Mouse (Mus musculus): ENCODE results near the gene Kctd21. TPM values are rescaled to one million over a fixed set of nuclear protein-coding genes. Genes with fewer than 3 reads are reported as not detected.
A peak's percentile ranks its signal among the peaks of the same experiment; 100 is the strongest.

The Kctd21 gene
- polyA plus RNA-seq, 1 experiment from 2014 or later: 4.4 TPM

DNA sequence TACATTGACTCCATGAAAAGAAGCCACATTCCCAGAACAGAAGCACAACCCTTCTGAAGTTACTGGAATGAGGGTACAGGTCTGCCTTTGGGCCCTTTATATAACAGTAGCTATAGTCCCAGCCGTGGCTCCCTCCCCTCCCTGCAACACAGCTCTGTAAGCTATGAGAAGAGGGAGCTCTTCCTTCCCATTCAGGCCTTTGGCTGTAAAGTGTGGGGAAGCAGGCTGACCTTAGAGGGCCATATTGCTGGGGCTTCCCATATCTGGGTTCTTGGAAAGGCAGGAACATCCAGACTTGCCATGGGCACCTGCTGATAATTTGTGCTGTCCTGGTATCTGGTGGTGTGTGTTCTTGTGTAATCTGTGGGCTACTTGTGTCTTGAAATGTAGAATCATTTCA lies 24.6 kb upstream of the Kctd21 start:
- no peaks in the 10 kb centered on the region for H3K27me3 ChIP-seq (ENCODE audit: low read depth, poor library complexity, severe bottlenecking)
- peak; percentile 4 for DNase-seq (ENCODE audit: low spot score)

GRCm38 (mm10) chr7:97309461-97310340 lies 22.4 kb upstream of the Kctd21 start:
- no peak for DNase-seq (ENCODE audit: low spot score)

More for the DNA sequence above, 24.6 kb upstream of the Kctd21 start:
- Histone ChIP-seq H3K27ac (replicated peaks) (no peak overlapping the region), H3K9me3 (replicated peaks) (no peaks in the 10 kb centered on the region), H3K4me3 (no peak overlapping the region), H3K4me1 (no peaks in the 10 kb centered on the region), H3K36me3 (peaks cover 86% of the 10 kb centered on the region)
- 83% methylated on average over 1 of the region's 1 CpGs for WGBS

GRCm38 (mm10) chr7:97310341-97310635 lies 21.8 kb upstream of the Kctd21 start:
- no peaks in the 10 kb centered on the region for H3K9me3 ChIP-seq (replicated peaks)
- DNase-seq (ENCODE audit: low spot score): no peak
- no peaks in the 10 kb centered on the region for H3K4me1 ChIP-seq
- no peaks in the 10 kb centered on the region for H3K27me3 ChIP-seq (ENCODE audit: low read depth, poor library complexity, severe bottlenecking)
- no peak overlapping the region for H3K27ac ChIP-seq (replicated peaks)
- 90% methylated on average over 3 of the region's 3 CpGs for WGBS
- no peak overlapping the region for H3K4me3 ChIP-seq
- H3K36me3 ChIP-seq: peaks cover 69% of the 10 kb centered on the region

More at GRCm38 (mm10) chr7:97309461-97310340, 22.4 kb upstream of the Kctd21 start:
- H3K4me3 ChIP-seq: no peak overlapping the region
- no peak overlapping the region for H3K27ac ChIP-seq (replicated peaks)
- H3K4me1 ChIP-seq: no peaks in the 10 kb centered on the region
- H3K36me3 ChIP-seq: peaks cover 75% of the 10 kb centered on the region
- no peaks in the 10 kb centered on the region for H3K9me3 ChIP-seq (replicated peaks)
- 86% methylated on average over 4 of the region's 4 CpGs for WGBS
- no peaks in the 10 kb centered on the region for H3K27me3 ChIP-seq (ENCODE audit: low read depth, poor library complexity, severe bottlenecking)

DNA sequence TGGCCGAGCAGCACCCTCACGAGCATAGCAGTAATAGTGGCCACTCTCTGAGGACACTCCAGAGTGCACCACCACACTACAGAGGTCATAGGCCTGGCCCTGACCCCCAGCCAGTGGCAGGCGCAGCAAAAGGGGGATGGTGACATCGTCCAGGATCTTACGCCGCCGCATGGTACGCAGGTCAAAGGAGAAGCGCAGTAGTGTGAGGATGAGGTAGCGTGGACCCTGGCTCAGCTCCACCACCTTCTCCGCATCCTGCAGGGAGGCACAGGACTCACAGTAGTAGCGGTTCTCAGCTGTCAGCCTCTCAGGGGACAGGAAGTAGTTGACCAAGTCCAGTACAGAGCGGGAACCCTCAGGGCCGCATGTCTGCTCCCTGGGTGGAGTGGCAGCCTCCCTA lies 20.5 kb upstream of the Kctd21 start:
- DNase-seq (ENCODE audit: low spot score): no peak
- peaks cover 60% of the 10 kb centered on the region for H3K36me3 ChIP-seq

GRCm38 (mm10) chr7:97312196-97312595 lies 19.9 kb upstream of the Kctd21 start:
- H3K27ac ChIP-seq (replicated peaks): no peak overlapping the region
- DNase-seq (ENCODE audit: low spot score): no peak
- H3K9me3 ChIP-seq (replicated peaks): no peaks in the 10 kb centered on the region
- H3K4me3 ChIP-seq: no peak overlapping the region
- peaks cover 58% of the 10 kb centered on the region for H3K36me3 ChIP-seq
- no peaks in the 10 kb centered on the region for H3K4me1 ChIP-seq
- WGBS: 89% methylated on average over 17 of the region's 17 CpGs
- H3K27me3 ChIP-seq (ENCODE audit: low read depth, poor library complexity, severe bottlenecking): no peaks in the 10 kb centered on the region

More for the DNA sequence above, 20.5 kb upstream of the Kctd21 start:
- H3K27me3 ChIP-seq (ENCODE audit: low read depth, poor library complexity, severe bottlenecking): no peaks in the 10 kb centered on the region
- no peak overlapping the region for H3K27ac ChIP-seq (replicated peaks)
- 90% methylated on average over 14 of the region's 14 CpGs for WGBS
- no peak overlapping the region for H3K4me3 ChIP-seq
- H3K4me1 ChIP-seq: no peaks in the 10 kb centered on the region
- H3K9me3 ChIP-seq (replicated peaks): no peaks in the 10 kb centered on the region

DNA sequence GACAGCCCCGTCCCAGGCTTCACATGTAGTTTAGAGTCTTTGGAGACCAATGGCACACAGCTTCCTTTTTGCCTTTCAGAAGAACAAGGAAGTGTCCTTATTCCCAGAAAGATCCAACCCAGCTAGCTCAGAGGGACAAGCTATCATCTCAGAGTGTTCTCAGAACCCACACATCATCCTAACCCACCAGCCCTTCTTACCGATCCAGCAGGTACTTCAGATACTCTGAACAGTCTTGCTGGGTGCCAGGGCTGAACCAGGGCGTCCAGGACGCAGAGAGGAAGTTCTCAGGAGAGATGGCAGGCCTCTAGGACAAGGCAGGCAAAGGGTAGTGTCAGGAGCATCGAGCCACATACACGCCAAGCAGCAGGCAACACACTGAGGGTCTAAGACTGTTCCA lies 19.3 kb upstream of the Kctd21 start:
- H3K9me3 ChIP-seq (replicated peaks): no peaks in the 10 kb centered on the region
- H3K36me3 ChIP-seq: peaks cover 60% of the 10 kb centered on the region
- 88% methylated on average over 6 of the region's 6 CpGs for WGBS
- H3K27me3 ChIP-seq (ENCODE audit: low read depth, poor library complexity, severe bottlenecking): no peaks in the 10 kb centered on the region
- H3K4me1 ChIP-seq: no peaks in the 10 kb centered on the region
- no peak for DNase-seq (ENCODE audit: low spot score)
- H3K4me3 ChIP-seq: no peak overlapping the region
- no peak overlapping the region for H3K27ac ChIP-seq (replicated peaks)

DNA sequence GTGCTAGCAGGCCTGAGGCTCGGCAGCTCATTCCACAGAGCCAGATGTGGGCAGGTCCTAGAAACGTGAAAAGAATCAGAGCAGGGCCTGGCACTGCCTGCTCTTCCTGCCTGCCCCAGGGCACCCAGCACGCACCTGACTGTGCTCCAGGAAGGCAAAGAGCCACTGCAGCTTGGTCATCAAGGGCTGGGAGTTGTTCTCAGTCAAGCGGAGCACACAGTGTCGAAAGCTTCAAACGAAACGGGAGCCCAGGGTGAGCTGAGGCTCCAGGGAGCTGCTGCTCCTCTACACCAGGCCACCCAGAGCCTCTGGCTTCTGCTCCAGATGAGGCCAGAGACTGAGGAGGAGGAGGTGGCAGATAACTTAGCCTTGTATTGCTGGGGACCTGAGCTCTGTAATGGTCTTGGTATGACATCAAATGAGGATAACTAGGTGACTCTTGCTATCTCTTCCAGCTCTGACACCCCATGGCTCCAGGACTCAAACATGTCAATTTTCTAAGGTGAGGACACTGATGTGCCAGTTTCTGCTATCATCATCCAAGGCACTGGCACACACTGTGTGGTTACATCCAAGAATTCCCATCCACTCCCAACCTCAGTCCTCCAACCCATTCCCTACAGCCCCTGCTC lies 18.6 kb upstream of the Kctd21 start:
- H3K27me3 ChIP-seq (ENCODE audit: low read depth, poor library complexity, severe bottlenecking): no peaks in the 10 kb centered on the region
- H3K27ac ChIP-seq (replicated peaks): no peak overlapping the region
- no peaks in the 10 kb centered on the region for H3K4me1 ChIP-seq
- H3K4me3 ChIP-seq: no peak overlapping the region
- H3K9me3 ChIP-seq (replicated peaks): no peaks in the 10 kb centered on the region
- H3K36me3 ChIP-seq: peaks cover 54% of the 10 kb centered on the region
- 80% methylated on average over 7 of the region's 7 CpGs for WGBS
- no peak for DNase-seq (ENCODE audit: low spot score)

DNA sequence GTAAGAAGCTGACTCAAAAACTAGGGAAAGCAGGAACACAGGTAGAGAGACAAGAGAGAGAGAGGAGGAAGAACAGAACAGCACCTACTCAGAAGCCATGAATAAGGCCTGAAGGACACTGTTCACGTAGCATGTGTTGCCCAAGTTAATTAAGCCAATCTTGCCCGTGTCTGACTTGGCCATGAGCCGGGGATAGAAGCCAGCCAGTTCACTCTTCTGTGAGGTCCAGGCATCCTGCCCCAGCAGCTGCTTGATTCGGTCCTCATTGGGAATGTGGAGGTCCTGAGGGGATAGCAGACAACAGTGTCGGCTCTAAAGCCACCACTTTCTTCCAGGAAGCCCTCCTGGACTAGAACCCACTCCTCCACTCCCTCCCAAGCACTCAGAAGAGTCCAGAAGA lies 17.5 kb upstream of the Kctd21 start:
- Histone ChIP-seq H3K9me3 (replicated peaks) (no peaks in the 10 kb centered on the region), H3K4me3 (no peak overlapping the region), H3K4me1 (no peaks in the 10 kb centered on the region), H3K36me3 (peaks cover 46% of the 10 kb centered on the region), H3K27ac (replicated peaks) (no peak overlapping the region), H3K27me3 (ENCODE audit: low read depth, poor library complexity, severe bottlenecking) (no peaks in the 10 kb centered on the region)
- DNase-seq (ENCODE audit: low spot score): no peak
- WGBS: 89% methylated on average over 5 of the region's 5 CpGs

DNA sequence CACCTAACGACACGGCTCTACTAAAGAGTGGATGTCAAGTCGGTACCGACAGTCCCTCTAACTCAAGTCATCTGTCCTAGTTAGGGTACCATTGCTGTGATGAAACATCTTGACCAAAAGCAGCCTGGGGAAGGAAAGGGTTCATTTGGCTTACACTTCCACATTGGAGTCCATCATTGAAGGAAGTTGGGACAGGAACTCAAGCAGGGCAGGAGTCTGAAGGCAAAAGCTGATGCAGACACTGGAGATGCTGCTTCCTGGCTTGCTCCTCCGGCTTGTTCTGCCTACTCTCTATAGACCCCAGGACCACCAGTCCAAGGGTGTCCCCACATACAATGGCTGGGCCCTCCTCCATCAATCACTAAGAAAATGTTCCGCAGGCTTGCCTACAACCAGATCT lies 16.5 kb upstream of the Kctd21 start:
- H3K36me3 ChIP-seq: peaks cover 37% of the 10 kb centered on the region
- 89% methylated on average over 6 of the region's 6 CpGs for WGBS
- no peak overlapping the region for H3K27ac ChIP-seq (replicated peaks)
- H3K9me3 ChIP-seq (replicated peaks): no peaks in the 10 kb centered on the region
- no peaks in the 10 kb centered on the region for H3K4me1 ChIP-seq
- no peaks in the 10 kb centered on the region for H3K27me3 ChIP-seq (ENCODE audit: low read depth, poor library complexity, severe bottlenecking)
- no peak for DNase-seq (ENCODE audit: low spot score)
- no peak overlapping the region for H3K4me3 ChIP-seq

GRCm38 (mm10) chr7:97317706-97318105 lies 14.4 kb upstream of the Kctd21 start:
- Histone ChIP-seq H3K36me3 (peaks cover 18% of the 10 kb centered on the region; the same call in 1 of the 2 replicates), H3K4me1 (no peaks in the 10 kb centered on the region), H3K9me3 (replicated peaks) (no peaks in the 10 kb centered on the region), H3K27ac (replicated peaks) (no peak overlapping the region), H3K27me3 (ENCODE audit: low read depth, poor library complexity, severe bottlenecking) (no peaks in the 10 kb centered on the region), H3K4me3 (no peak overlapping the region)
- no peak for DNase-seq (ENCODE audit: low spot score)
- WGBS: 85% methylated on average over 3 of the region's 3 CpGs

DNA sequence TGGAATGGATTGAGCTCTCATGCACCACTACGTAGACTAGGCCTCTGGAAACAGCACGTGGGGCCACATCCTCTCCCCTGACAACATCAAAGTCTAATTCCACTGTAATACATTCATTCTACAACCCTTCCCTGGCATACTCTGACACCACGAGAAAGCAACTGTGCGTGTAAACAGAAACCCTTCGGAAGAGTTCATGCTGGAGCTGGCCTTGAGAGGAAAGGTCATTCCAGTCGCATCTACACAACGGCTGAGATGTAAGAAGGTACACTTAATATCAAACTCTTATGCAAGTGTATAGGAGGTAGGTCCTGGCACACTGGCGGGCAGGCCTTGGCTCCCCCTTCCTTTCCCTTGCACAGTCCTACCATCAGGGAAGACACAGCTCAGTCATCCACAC lies 7.8 kb upstream of the Kctd21 start:
- Histone ChIP-seq H3K4me3 (no peak overlapping the region), H3K4me1 (peaks cover 13% of the 10 kb centered on the region), H3K36me3 (peaks cover 1% of the 10 kb centered on the region; the same call in 1 of the 2 replicates), H3K27me3 (ENCODE audit: low read depth, poor library complexity, severe bottlenecking) (peaks cover 43% of the 10 kb centered on the region), H3K9me3 (replicated peaks) (no peaks in the 10 kb centered on the region), H3K27ac (replicated peaks) (no peak overlapping the region)
- no peak for DNase-seq (ENCODE audit: low spot score)
- 91% methylated on average over 8 of the region's 8 CpGs for WGBS

DNA sequence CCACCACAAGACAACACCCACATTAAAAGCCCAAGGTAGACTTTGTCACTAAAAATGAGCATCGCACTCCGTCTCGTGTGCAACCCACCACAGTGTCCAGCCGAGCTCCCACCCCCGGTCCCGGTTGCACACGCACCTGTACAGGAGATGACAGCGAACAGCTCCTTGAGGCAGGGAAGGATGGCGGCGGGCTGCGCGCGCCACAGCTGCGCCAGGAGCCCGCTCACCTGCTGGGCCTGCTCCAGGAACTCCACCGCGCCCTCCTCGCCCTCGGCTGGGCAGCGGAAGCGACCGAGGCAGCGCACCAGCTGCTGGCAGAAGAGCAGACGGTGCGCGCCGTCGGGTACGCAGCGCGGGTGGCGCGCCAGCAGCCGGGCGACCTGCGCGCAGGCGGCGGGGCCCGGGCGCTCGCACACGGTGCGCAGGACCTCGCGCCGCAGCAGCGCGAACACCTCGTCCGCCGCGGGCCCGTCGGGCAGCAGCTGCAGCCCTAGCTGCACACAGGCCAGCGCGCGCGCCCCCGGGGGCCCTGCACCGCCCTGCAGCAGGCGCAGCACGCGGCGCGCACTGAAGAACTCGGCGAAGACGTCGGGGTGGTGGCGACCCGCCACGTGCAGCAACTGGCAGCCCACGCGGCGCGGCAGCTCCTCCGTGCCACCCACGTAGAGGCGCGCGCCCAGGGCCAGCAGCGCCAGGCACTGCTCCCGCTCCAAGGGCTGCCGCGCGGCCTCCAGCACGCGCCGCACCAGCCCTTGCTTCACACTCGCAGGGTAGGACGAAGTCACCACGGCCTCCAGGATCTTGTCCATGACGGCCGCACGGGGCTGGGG lies 6.8 kb upstream of the Kctd21 start:
- WGBS: 15% methylated on average over 96 of the region's 96 CpGs
- H3K27me3 ChIP-seq (ENCODE audit: low read depth, poor library complexity, severe bottlenecking): peaks cover 44% of the 10 kb centered on the region
- H3K4me3 ChIP-seq: peak overlapping the region; percentile 42
- peak; percentile 16 for DNase-seq (ENCODE audit: low spot score)
- H3K4me1 ChIP-seq: peaks cover 13% of the 10 kb centered on the region
- no peaks in the 10 kb centered on the region for H3K36me3 ChIP-seq
- no peak overlapping the region; the same call in 1 of the 2 replicates for H3K27ac ChIP-seq (replicated peaks)
- no peaks in the 10 kb centered on the region for H3K9me3 ChIP-seq (replicated peaks)
